Mouse (Mus musculus) C2C12 (cell line): Measurements from ENCODE around the gene Reln.

Experiments used
- CEBPB ChIP-seq: IDR thresholded peaks from one replicate; pipeline ENCODE4 v1.6.1; 2011; ENCODE audit warnings: low read depth, mild to moderate bottlenecking, control low read depth, moderate library complexity
- CTCF ChIP-seq: IDR thresholded peaks from one replicate; pipeline ENCODE4 v1.5.1; 2011; ENCODE audit not compliant: control insufficient read depth, insufficient read depth, insufficient read length
- FOSL1 ChIP-seq: IDR thresholded peaks from one replicate; pipeline ENCODE4 v1.8.0; 2011; ENCODE audit warnings: mild to moderate bottlenecking, low read length; ENCODE audit not compliant: poor library complexity, insufficient read depth, severe bottlenecking
- MAX ChIP-seq: IDR thresholded peaks from one replicate; pipeline ENCODE4 v1.6.1; 2011; ENCODE audit warnings: mild to moderate bottlenecking, control low read depth
- MYOD1 ChIP-seq: IDR thresholded peaks from one replicate; pipeline ENCODE4 v1.6.1; 2011; ENCODE audit warnings: low read depth; ENCODE audit not compliant: control insufficient read depth, insufficient read length
- MYOG ChIP-seq: IDR thresholded peaks from one replicate; pipeline ENCODE4 v1.6.1; 2011; ENCODE audit not compliant: control insufficient read depth, insufficient read length; ENCODE audit errors: extremely low read depth
- USF1 ChIP-seq: IDR thresholded peaks from one replicate; pipeline ENCODE4 v1.6.1; 2011; ENCODE audit warnings: low read depth, mild to moderate bottlenecking, control low read depth, moderate library complexity

- TF ChIP-seq FOSL1 (no peak), CTCF (peak; percentile 38), USF1 (no peak), CEBPB (no peak), MAX (no peak), MYOD1 (no peak), MYOG (no peak)
Observed at GRCm38 (mm10) chr5:22327170-22327569, 17.3 kb downstream of the Reln start.
